Mouse (Mus musculus) B cell, adult 2 months (primary cell): ENCODE measurements around the gene Tbx5.

Experiments used
- DNase-seq, 2 experiments: peaks; one replicate each; pipeline ENCODE4 v3.0.0; 2022

The Tbx5 gene

DNA sequence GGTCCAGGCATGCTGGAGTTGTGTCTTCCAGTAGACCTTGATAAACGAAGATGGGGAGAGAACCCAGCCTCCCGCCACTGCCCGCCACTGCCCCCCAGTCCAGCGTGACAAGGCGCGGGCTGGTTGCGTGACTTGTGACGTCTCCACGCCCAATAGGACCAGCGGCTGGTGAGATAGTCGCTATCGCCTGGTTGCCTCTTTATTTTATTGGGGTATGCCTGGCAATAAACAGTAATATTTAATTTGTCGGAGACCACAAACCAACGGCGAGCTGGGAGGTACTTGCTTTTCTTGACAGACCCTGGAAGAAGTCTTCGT, at the start of gene Tbx5:
Gene Tbx5, plus strand, starts transcription at position 190 of the 318 bp plus-strand sequence.
- DNase-seq, result no peak

DNA sequence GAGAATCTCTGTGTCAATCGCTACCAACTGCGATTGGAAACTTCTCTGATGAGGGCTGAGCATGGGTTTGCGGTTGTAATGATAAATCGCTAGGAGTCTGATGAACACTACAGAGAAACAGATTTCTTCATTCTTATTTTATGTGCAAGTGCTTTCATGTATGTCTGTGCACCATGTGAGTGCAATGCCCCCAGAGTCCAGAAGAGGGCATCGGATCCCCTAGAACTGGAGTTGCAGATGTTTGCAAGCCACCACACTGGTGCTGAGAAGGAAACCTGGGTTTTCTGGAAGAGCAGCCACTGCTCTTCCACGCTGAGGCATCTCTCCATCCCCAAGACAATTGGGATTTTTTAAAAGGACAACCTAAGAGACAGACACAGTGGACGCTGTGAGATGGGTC, 46.5 kb upstream of the Tbx5 start:
- DNase-seq, result no peak

DNA sequence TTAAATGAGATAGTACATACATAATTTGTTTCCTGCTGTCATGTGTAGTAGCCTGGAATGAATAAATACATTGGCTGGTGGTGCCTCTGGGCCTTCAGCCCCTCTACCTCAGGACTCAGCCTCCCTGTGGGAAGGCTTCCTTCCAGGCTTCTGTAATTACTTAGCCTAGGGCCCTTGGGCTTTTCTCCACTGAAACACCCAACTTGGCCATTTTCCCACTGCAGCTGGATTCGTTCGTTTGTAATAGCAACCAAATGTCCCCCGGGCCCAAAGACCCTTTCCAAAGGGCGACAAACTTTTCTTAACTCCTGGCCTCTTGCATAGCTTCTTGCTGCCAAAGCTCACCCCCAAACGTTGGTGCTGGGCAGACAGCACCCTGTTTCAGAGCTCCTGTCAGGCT, 40.8 kb upstream of the Tbx5 start:
- no peak for DNase-seq

- DNase-seq, result no peak
Measured at GRCm38 (mm10) chr5:119793972-119794371, 38.5 kb upstream of the Tbx5 start.

DNA sequence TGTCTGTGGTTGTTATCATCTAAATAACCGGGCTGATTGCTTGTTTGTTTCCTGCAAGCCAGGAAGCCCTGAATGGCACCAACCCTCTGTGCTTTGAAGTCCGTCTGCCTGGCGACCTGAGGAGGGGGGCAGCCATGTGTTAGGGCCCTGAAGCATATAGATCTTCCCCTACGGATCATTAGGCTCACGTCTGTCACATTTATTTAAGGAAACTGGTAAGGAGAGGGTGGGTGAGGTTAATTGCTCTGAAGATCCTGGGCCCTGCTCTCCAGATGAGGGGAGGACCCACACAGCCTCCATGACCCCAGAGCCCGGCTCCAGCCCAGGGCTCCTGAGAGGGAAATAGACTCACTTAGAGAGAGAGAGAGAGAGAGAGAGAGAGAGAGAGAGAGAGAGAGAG, 37.1 kb upstream of the Tbx5 start:
- no peak for DNase-seq

DNA sequence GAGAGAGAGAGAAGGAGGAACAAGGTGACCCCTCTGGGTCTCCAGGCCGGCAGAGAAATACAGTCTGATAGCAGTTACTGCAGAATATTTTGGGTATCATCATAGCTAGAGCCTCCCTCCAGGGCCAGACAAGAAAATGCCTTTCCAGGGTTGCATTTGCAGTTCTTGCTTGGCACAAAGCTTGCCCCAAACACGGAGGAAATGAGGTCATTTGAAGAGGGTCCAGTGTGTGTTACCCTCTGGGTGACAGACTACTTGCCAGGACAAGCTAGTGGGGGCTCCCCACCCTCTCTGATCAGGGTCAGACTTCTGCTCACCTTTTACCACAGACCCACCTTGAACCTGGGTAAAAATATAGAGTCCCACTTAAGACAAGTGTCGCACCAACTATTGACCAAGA, 36.7 kb upstream of the Tbx5 start:
- DNase-seq, result no peak

GRCm38 (mm10) chr5:119796443-119797160, 35.9 kb upstream of the Tbx5 start:
- no peak for DNase-seq

DNA sequence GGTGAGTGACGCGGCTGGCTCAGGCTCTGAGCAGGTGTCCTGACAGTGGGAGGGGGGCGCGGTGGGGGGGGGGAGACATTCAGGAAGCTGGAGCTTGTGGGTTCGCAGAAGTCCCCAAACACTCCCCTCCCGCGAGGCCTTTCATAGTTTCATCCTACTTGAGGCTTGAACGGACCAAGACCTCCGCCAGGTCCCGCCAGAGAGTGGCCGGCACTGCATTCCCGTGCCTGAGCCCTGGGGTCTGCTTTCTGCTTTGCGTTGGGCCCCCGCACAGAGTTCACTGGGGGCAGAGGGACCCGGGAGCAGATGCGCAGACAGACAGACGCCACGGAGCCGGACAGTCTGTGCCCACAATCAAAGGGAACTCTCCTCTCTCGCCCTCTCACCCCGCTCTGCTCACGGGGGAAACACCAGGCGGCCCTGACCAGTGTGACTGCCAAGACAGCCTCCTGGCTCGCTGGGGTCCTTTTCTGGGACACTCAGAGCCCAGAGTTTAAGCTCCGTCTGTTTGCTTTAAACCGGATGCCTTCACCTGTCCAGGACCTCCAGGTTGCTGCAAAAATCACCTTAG, 34.8 kb upstream of the Tbx5 start:
- no peak for DNase-seq

- DNase-seq, result no peak
Measured at GRCm38 (mm10) chr5:119798261-119798660, 34.2 kb upstream of the Tbx5 start.

DNA sequence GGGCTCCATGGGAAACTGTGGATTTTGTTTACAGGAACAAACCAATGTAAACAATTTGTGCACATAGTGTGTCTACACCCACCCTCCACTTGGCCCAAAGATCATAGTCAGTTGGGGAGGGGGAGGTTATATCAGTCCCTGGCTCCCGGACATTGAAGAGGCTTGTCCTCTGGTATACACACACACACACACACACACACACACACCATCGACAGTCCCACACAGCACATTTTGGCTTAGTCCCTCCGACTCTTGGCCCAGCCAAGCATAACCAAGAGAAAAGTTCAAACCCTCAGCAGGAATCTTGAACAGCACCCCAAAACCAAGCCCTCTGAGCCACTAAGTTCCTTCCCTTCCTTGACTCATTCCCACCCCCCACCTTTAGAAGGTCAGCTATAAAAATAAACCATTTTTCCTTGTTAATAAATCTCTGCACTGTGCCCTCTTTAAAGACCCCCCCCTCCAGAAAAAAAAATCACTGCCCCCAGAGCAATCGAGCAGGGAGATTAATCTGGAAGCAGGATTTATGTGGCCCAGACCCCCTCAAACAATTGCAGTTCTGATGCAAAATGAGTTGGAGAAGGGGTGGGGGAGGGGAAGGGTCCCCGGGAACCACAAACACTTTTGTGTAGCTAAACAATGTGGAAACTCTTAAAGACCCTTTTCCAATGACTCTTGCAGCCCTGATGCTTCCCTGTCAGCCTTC, 33.6 kb upstream of the Tbx5 start:
- DNase-seq, result no peak

DNA sequence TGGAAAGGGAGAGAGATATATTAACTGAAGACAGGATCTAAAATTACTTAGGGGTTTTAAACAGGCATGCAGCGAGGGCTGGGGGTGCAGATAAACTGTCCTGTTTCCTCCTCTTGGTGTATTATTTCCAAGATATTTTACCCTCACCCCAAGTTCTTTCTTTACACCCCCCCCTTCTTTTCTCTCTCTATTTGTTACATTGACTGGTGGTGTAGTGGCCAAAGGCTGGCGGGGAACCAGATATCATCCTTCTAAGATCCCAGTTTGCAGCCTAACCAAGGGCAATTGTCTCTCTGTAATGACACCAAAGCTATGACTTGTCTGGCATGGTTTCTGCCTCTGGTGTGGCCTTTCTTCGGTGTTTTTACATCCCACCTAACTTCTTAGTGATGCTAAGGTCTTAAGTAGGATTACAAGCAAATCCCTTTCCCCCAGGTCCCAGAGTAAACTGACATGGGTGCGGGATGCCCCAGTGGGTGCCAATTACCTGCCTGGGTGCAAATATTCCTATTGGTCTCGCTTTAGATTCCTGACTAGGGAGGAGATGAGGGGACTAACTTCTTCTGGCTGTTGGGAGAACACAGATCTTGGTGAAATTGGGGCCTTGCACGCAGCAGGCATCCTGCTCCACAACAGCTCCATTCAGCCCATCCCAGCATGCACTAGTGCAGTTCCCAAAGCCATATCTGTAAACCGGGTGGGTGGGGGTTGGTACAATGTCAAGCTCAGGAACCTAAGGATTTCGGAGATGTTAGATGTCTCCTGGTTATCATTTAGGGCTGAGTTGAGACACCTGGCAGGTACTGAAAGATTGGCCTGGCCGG, 32.8 kb upstream of the Tbx5 start:
- no peak for DNase-seq

DNA sequence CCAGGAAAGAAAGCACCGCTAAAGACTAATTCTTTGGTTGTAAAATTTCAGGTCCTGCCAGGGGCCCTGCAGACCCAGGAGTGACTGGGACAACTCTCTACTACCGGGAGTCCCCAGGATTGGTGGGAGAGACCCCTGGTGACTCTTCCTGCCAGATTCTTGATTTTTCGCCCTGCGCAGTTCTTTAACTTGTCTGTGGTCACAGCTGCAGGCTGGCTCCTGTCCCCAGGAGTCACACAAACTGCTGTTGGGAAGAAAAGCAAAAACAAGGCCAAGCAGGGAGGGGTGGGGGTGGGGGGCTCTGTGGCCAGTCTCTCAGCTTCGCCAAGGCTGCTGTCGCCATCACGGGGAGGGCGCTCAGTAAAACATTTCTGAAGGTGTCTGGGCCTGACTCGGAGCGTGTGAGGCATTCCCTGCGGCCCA, 32.2 kb upstream of the Tbx5 start:
- no peak for DNase-seq

DNA sequence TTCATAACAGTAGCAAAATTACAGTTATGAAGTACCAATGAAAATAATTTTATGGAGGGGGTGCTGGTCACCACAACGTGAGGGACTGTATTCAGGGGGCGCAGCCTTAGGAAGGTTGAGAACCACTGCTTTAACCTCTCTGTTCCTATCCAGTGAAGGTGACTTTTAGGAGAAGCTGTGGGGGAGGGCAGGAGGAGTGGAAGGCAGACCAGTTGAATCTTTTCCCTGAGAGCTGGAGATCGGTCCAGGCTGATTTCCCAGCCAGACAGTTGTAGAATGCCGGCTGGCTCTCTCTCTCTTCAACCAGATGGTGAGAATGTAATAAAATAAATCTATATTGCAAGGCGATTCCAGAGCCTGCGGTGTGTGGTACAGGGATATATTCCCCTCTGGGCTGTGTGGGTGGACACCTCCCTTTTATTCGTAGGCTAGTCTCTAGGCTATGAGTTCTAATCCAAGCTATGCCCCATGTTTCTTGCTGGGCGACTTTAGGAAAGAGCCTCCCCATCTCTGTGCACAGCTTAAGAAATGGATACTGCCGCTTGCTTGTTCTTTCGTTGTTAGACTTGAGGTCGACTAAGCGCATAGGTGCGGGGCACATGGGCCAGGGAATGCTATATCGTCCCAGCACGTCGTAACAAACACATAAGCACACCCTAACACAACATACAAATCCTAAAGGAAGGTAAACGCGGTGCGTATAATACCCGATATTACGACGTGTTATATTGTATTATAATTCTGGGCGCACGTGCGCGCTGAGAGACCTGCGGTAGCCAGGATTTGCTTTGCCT, 29.7 kb upstream of the Tbx5 start:
- no peak for DNase-seq

DNA sequence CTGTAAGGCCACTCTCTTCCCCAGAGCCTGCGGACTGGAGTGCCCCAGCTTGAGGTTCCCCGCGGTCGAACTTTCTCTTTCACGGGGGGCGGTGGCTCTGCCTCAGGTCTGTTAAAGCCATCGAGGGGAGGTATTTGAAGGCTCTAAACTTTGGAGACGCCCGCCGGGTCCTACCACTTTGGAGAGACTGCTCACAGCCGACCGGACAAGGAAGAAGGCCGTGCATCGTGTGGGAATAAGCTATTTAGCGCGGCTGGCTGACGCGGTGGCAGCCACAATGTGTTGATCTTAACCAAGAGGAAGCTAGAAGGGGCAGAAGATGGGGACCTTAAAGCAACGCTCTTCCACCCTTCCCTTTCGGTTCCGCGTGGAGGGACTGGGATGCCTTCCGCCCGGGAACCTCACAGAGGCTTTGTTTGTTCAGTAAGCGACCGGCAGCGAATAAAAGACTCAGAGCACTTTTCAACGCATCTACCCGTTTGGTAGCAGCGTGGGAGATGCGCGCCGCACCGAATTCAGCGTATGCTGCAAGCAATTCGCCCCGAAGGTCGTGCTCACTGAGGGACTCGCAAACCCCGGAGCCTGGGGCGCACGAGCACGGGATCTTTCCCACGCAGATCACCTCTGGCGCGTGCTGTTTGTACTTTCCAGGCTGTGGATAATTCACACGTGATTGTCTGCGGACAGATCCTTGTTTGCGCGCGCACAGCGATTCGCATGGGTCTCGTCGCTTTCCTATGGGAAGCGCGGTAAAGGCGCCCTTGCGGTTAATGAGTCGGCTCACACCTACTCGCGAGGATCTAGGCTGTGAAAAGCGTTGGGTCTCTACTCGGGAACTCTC, 28.8 kb upstream of the Tbx5 start:
- DNase-seq, result no peak

DNA sequence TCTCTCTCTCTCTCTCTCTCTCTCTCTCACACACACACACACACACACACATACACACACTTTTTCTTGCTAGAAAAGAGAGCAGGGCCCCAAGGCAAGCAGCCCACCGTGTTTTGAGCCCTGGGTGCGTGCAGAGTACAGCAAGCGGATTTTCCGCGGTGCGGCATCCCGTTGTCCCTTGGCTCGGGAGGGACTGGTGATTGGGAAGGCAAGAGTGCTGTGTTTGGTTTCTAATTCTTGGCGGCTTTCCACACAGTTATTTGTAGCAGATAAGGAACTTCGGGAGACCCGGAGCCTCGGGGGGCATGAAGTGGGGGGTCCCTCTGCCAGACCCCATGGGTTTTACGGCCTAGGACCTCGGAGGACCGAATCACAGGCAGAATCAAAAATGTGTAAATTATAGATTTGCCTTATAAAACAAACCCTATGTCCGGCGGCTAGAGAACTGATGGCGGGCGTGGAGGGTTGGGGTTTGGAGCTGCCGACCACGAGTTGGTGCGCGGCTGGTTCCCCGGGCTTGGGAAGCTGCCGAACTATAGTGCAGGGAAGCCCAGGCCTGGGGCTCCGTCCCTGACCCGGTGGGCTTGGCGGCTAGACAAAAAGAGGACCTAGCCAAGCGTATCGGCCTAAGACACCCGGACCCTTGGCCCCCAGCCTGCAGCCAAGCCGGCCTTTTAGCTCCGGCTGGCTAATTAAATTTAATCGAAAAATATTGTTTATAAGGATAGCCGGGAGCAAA, 28.0 kb upstream of the Tbx5 start:
- DNase-seq, result no peak

DNA sequence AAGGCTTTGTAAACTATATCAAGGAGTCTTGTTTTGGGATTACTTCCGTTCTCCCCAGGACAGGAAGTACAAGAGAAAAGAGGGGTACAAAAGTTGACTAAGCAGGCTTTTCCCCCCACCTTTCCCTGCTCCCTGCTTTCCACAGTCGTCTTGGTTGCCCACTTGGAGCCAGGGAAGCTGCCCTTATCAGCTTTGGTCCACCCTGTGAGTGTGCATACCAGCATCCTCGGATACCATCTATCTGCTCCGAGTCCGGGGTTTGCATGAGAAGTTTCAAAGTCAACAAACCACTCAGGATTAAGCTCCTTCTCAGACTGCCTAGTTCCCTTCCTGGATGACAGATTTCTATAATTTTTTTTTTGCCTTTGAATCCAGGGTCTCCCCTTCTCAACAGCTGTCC, 26.8 kb upstream of the Tbx5 start:
- DNase-seq, result no peak

DNA sequence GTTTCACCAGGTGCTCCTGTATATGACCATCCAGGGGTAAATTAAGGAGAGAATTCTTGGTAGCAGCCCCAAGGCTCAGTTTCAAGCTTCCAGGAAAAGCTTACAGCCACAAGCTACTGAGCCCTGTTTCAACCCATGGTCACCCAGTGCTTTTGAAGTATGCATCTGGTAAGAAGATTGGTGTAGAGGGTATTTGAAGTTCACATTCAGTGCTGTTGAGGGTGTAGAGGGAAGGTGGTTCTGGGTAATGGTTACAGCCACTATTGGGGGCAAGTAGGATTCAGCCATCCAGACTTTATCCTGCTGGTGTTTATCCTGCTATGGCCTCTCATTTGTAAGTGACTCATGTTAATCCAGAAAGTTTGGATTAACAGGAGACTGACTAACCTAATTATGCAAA, 26.0 kb upstream of the Tbx5 start:
- no peak for DNase-seq

DNA sequence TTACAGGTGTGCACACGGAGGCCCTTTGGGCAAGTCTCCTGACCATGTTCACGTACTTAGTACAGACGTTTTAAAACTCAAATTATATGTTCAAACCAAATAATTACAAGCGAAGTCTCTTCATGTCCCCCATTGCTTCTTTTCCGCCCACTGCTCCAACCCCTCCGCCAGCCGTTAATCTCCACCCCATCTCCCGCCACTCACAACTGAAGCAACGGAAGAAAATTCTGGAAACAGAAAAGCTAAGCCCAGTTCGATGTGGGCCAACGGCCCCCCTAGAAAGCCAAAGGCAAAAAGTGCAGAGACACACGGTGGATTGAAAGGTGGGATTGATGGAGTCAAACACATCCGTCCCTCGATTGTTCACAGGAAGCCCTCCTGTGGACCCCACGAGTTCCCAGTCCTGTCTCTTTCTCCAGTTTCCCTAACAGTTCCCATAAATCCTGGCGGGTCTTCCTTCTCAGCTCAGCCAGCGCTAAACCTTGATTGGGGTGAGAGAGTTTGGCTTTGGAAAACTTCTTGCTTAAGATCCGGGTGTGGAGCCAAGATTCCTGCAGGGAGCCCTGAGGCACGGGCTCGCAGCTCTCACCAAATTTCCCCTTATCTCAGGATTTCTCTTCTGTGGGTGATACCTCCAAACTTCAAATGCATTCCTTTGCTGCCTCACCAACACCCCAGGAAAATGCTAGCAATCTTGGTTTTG, 24.8 kb upstream of the Tbx5 start:
- no peak for DNase-seq

- DNase-seq, result no peak
Measured at GRCm38 (mm10) chr5:119808713-119809112, 23.8 kb upstream of the Tbx5 start.

DNA sequence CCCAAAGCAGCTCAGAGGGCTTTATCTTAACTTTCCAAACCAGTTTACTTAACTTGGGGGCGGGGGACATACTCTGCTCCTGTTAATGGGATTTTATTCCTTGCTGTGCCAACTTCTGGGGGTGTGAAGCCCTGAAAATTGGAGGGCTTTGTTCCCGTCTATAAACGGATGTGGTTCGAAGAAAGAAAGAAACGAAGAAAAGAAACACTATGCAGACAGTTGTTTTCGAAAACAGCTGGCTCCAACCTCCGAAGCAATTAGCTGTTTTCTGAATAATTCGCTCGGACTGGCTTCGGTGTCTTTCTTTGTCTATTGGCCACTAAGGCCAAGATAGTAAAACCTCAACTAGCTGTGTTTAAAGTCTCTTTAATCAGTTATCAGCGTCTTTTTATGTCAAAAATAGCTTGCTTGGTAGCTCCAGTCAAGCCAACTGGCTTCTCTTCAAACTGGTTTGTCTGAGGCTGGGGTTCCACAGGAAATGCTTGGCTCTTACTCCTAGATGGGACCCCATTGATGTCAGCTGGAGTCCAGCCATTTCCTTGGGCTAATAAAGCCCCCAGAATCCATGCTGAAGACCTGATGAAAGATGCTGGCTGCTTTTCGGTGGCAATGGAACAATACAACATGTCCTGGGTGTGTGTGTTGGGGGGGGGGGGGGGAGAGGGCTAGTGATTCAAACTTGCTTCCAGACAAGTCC, 21.3 kb upstream of the Tbx5 start:
- no peak for DNase-seq
